Mouse (Mus musculus): ENCODE data around the gene Susd1. TPM values are rescaled to one million over a fixed set of nuclear protein-coding genes. Genes with fewer than 3 reads are reported as not detected.

The Susd1 gene
- total and polyA plus RNA-seq, 3 experiments: 2.4 to 51.5 (median 35.5) TPM

- no peak for DNase-seq (ENCODE audit: low spot score)
- Histone ChIP-seq H3K4me3 (ENCODE audit: low read depth, low read length) (no peak overlapping the region), H3K4me1 (ENCODE audit: insufficient read depth, low read depth, low read length) (peaks cover 64% of the 10 kb centered on the region)
These were observed 1.5 kb upstream of the Susd1 start for GRCm38 (mm10) chr4:59439960-59440359.

GRCm38 (mm10) chr4:59439041-59439440 is 608 bp upstream of the Susd1 start:
- peak; percentile 27 for DNase-seq (ENCODE audit: low spot score)

More at GRCm38 (mm10) chr4:59439960-59440359, 1.5 kb upstream of the Susd1 start:
- no peak for TF ChIP-seq GATA1 (IDR thresholded peaks at IDR 0.05; ENCODE audit: borderline replicate concordance, low read length)
- no peak for TF ChIP-seq POLR2AphosphoS5 (IDR thresholded peaks at IDR 0.05; ENCODE audit: insufficient replicate concordance, low read depth, low read length)
- TF ChIP-seq TAL1 (conservative IDR thresholded peaks at IDR 0.05; ENCODE audit: low read depth, low read length): no peak
- TF ChIP-seq GATA2 (IDR thresholded peaks at IDR 0.05; ENCODE audit: borderline replicate concordance, low read depth, low read length): no peak
- no peak for TF ChIP-seq CTCF (IDR thresholded peaks at IDR 0.05; ENCODE audit: low read depth, low read length)
- Histone ChIP-seq H3K36me3 (replicated peaks) (peaks cover 9% of the 10 kb centered on the region), H3K9me3 (replicated peaks) (no peaks in the 10 kb centered on the region), H3K27me3 (ENCODE audit: insufficient read depth, low read length) (no peaks in the 10 kb centered on the region)
- ATAC-seq (ENCODE audit: extremely low read depth, insufficient number of reproducible peaks, low FRiP score, poor library complexity, severe bottlenecking): peak; percentile 41

GRCm38 (mm10) chr4:59435951-59436350 is 2.5 kb downstream of the Susd1 start:
- ATAC-seq (ENCODE audit: extremely low read depth, insufficient number of reproducible peaks, low FRiP score, poor library complexity, severe bottlenecking): no peak
- H3K27me3 ChIP-seq (ENCODE audit: insufficient read depth, low read length): no peaks in the 10 kb centered on the region
- H3K9me3 ChIP-seq (replicated peaks): no peaks in the 10 kb centered on the region
- no peak for DNase-seq (ENCODE audit: low spot score)
- TF ChIP-seq CTCF (IDR thresholded peaks at IDR 0.05; ENCODE audit: low read depth, low read length): no peak
- no peak for TF ChIP-seq TAL1 (conservative IDR thresholded peaks at IDR 0.05; ENCODE audit: low read depth, low read length)
- TF ChIP-seq POLR2AphosphoS5 (IDR thresholded peaks at IDR 0.05; ENCODE audit: insufficient replicate concordance, low read depth, low read length): no peak
- no peak for TF ChIP-seq GATA2 (IDR thresholded peaks at IDR 0.05; ENCODE audit: borderline replicate concordance, low read depth, low read length)
- no peak for TF ChIP-seq GATA1 (IDR thresholded peaks at IDR 0.05; ENCODE audit: borderline replicate concordance, low read length)
- no peak overlapping the region for H3K4me3 ChIP-seq (ENCODE audit: low read depth, low read length)
- H3K36me3 ChIP-seq (replicated peaks): peaks cover 18% of the 10 kb centered on the region
- H3K4me1 ChIP-seq (ENCODE audit: insufficient read depth, low read depth, low read length): peaks cover 68% of the 10 kb centered on the region

More at GRCm38 (mm10) chr4:59439041-59439440, 608 bp upstream of the Susd1 start:
- Histone ChIP-seq H3K36me3 (replicated peaks) (peaks cover 15% of the 10 kb centered on the region), H3K4me1 (ENCODE audit: insufficient read depth, low read depth, low read length) (peaks cover 68% of the 10 kb centered on the region), H3K9me3 (replicated peaks) (no peaks in the 10 kb centered on the region), H3K4me3 (ENCODE audit: low read depth, low read length) (peak overlapping the region; percentile 74; the same call in 1 of the 2 replicates), H3K27me3 (ENCODE audit: insufficient read depth, low read length) (no peaks in the 10 kb centered on the region)
- TF ChIP-seq TAL1 (conservative IDR thresholded peaks at IDR 0.05; ENCODE audit: low read depth, low read length): no peak
- no peak for TF ChIP-seq CTCF (IDR thresholded peaks at IDR 0.05; ENCODE audit: low read depth, low read length)
- no peak for TF ChIP-seq GATA1 (IDR thresholded peaks at IDR 0.05; ENCODE audit: borderline replicate concordance, low read length)
- no peak for TF ChIP-seq POLR2AphosphoS5 (IDR thresholded peaks at IDR 0.05; ENCODE audit: insufficient replicate concordance, low read depth, low read length)
- no peak for TF ChIP-seq GATA2 (IDR thresholded peaks at IDR 0.05; ENCODE audit: borderline replicate concordance, low read depth, low read length)
- ATAC-seq (ENCODE audit: extremely low read depth, insufficient number of reproducible peaks, low FRiP score, poor library complexity, severe bottlenecking): no peak

- DNase-seq (ENCODE audit: low spot score): no peak
- Histone ChIP-seq H3K4me1 (ENCODE audit: insufficient read depth, low read depth, low read length) (peaks cover 50% of the 10 kb centered on the region), H3K27me3 (ENCODE audit: insufficient read depth, low read length) (no peaks in the 10 kb centered on the region), H3K4me3 (ENCODE audit: low read depth, low read length) (no peak overlapping the region), H3K9me3 (replicated peaks) (no peaks in the 10 kb centered on the region), H3K36me3 (replicated peaks) (peaks cover 25% of the 10 kb centered on the region)
- TF ChIP-seq TAL1 (conservative IDR thresholded peaks at IDR 0.05; ENCODE audit: low read depth, low read length) (no peak), CTCF (IDR thresholded peaks at IDR 0.05; ENCODE audit: low read depth, low read length) (no peak), GATA1 (IDR thresholded peaks at IDR 0.05; ENCODE audit: borderline replicate concordance, low read length) (no peak), POLR2AphosphoS5 (IDR thresholded peaks at IDR 0.05; ENCODE audit: insufficient replicate concordance, low read depth, low read length) (no peak), GATA2 (IDR thresholded peaks at IDR 0.05; ENCODE audit: borderline replicate concordance, low read depth, low read length) (no peak)
- ATAC-seq (ENCODE audit: extremely low read depth, insufficient number of reproducible peaks, low FRiP score, poor library complexity, severe bottlenecking): no peak
These were observed 4.4 kb downstream of the Susd1 start for GRCm38 (mm10) chr4:59434039-59434438.

GRCm38 (mm10) chr4:59429128-59429527 is 9.3 kb downstream of the Susd1 start:
- ATAC-seq (ENCODE audit: extremely low read depth, insufficient number of reproducible peaks, low FRiP score, poor library complexity, severe bottlenecking): no peak
- Histone ChIP-seq H3K4me3 (ENCODE audit: low read depth, low read length) (no peak overlapping the region), H3K4me1 (ENCODE audit: insufficient read depth, low read depth, low read length) (peaks cover 13% of the 10 kb centered on the region), H3K36me3 (replicated peaks) (peaks cover 39% of the 10 kb centered on the region), H3K27me3 (ENCODE audit: insufficient read depth, low read length) (no peaks in the 10 kb centered on the region), H3K9me3 (replicated peaks) (no peaks in the 10 kb centered on the region)
- no peak for DNase-seq (ENCODE audit: low spot score)
- TF ChIP-seq GATA2 (IDR thresholded peaks at IDR 0.05; ENCODE audit: borderline replicate concordance, low read depth, low read length) (no peak), CTCF (IDR thresholded peaks at IDR 0.05; ENCODE audit: low read depth, low read length) (no peak), TAL1 (conservative IDR thresholded peaks at IDR 0.05; ENCODE audit: low read depth, low read length) (no peak), POLR2AphosphoS5 (IDR thresholded peaks at IDR 0.05; ENCODE audit: insufficient replicate concordance, low read depth, low read length) (no peak), GATA1 (IDR thresholded peaks at IDR 0.05; ENCODE audit: borderline replicate concordance, low read length) (no peak)

- no peak for DNase-seq (ENCODE audit: low spot score)
- Histone ChIP-seq H3K4me3 (ENCODE audit: low read depth, low read length) (no peak overlapping the region), H3K4me1 (ENCODE audit: insufficient read depth, low read depth, low read length) (peaks cover 7% of the 10 kb centered on the region; the same call in 1 of the 2 replicates), H3K9me3 (replicated peaks) (no peaks in the 10 kb centered on the region), H3K27me3 (ENCODE audit: insufficient read depth, low read length) (no peaks in the 10 kb centered on the region), H3K36me3 (replicated peaks) (peaks cover 55% of the 10 kb centered on the region)
- TF ChIP-seq GATA2 (IDR thresholded peaks at IDR 0.05; ENCODE audit: borderline replicate concordance, low read depth, low read length): no peak
- TF ChIP-seq GATA1 (IDR thresholded peaks at IDR 0.05; ENCODE audit: borderline replicate concordance, low read length): no peak
- no peak for TF ChIP-seq TAL1 (conservative IDR thresholded peaks at IDR 0.05; ENCODE audit: low read depth, low read length)
- TF ChIP-seq CTCF (IDR thresholded peaks at IDR 0.05; ENCODE audit: low read depth, low read length): no peak
- TF ChIP-seq POLR2AphosphoS5 (IDR thresholded peaks at IDR 0.05; ENCODE audit: insufficient replicate concordance, low read depth, low read length): no peak
- ATAC-seq (ENCODE audit: extremely low read depth, insufficient number of reproducible peaks, low FRiP score, poor library complexity, severe bottlenecking): no peak
These were observed 12.0 kb downstream of the Susd1 start for GRCm38 (mm10) chr4:59426429-59426828.

Data from G1E (cell line).